Mouse (Mus musculus): ENCODE data around the gene Capn13.
"Not testable (repeated sequence)": the region's sequence is repeated elsewhere in the genome, so short reads cannot be mapped to it uniquely, and the experiment has no call there.

The Capn13 gene

GRCm38 (mm10) chr17:73343632-73344390 is 56.9 kb downstream of the Capn13 start:
- DNase-seq (ENCODE audit: low spot score): no peak

DNA sequence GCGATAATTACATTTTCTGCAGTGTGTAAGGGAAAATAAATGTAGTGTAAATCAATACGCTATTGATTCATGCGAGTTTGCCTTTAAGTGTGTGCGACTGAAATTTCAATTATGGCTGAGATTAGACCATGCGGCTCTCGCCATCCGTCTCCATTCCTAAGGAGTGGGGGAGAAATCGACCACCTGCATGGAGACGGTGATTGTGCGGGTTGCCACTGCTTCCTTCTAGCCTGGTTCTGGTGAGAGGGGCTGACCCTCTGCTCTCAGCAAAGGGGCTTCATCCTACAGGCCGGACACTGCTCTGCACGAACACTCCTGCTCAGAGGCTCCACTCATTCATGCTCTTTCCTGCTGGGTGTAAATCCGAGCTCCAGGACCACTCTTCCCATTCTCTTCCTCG is 58.0 kb downstream of the Capn13 start:
- DNase-seq (ENCODE audit: low spot score): no peak

DNA sequence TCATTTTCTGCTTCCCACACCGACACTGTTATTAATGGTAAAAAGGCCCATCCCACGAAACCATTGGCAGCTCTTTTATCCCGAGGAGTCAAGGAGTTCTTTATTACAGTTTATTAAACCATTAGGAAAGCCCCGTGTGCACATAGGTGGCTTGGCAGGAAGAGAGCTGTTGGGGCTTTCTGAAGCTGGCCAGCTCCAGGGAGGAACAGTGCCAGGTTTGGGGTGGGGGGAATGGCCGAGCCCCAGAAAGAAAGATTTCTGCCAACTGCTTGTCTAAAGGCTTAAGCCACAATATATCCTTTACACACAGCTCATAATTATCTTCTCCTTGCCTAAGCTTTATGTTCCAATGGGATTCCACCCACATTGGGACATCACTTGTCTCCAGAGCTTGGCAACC is 71.6 kb downstream of the Capn13 start:
- DNase-seq (ENCODE audit: low spot score): no peak

DNA sequence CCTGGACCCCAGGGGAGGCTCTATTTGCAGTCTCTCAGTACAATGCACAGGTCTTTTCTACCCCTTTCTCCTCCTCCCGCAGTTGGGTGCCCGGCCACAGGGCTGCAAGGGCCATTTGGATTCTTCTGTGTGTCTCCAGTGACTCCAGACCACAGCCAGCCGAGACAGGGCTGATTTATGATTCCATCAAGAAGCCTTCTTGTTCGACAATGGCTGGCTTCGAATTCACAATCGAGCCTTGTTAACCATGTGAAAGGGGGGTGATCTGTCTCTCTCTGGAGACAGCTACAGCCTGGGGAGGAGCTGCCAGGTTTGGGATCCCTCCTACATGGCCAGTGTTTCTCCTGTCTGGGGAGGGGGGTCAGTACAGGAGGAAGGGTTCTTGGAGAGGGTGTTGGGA is 75.4 kb downstream of the Capn13 start:
- no peak for DNase-seq (ENCODE audit: low spot score)

GRCm38 (mm10) chr17:73324732-73325131 is 75.9 kb downstream of the Capn13 start:
- no peak for DNase-seq (ENCODE audit: low spot score)

DNA sequence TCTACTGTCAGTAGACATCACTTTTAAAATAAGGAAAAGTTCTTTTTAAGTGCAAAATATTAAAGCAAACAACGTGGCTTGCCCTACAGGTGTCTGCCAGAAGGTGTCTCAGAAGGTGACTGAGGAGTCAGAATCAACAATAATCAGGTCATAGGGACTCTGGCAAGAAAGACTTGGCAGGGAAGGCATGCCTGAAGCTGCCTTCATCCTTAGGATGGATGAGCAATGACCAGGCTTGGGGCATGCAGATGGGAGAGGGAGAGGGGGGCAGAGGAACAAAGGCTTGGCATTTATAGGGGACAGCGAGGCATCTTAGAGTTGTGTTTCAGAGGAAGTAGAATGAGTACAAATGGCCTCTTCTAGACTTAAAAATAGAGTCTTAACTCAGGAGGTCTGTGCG is 76.7 kb downstream of the Capn13 start:
- no peak for DNase-seq (ENCODE audit: low spot score)

DNA sequence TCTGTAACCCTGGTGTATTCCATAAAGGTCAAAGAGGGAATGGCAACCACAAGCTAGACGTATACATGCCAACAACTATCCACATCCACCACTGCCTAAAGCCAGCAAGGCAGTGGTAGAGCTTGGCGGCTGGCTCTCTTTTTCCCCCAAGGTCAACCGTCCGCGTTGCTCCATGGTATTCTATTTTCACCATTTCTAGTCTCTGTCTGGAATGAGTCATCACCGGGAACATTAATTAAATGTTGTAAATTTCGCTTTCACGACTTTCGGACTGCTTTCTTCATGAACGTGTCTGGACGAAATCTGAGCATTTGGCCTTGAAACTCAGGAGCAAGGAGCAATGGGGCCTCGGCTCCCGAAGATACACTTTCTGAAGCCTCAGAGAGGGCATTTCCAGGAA is 85.9 kb downstream of the Capn13 start:
- no peak for DNase-seq (ENCODE audit: low spot score)

GRCm38 (mm10) chr17:73311491-73311890 is 89.2 kb downstream of the Capn13 start:
- DNase-seq (ENCODE audit: low spot score): no peak

- DNase-seq (ENCODE audit: low spot score): no peak
Observed at GRCm38 (mm10) chr17:73308691-73309090, 92.0 kb downstream of the Capn13 start.

GRCm38 (mm10) chr17:73306626-73307025 is 94.0 kb downstream of the Capn13 start:
- DNase-seq (ENCODE audit: low spot score): no peak

GRCm38 (mm10) chr17:73305622-73306021 is 95.0 kb downstream of the Capn13 start:
- peak; percentile 84 for DNase-seq (ENCODE audit: low spot score)

DNA sequence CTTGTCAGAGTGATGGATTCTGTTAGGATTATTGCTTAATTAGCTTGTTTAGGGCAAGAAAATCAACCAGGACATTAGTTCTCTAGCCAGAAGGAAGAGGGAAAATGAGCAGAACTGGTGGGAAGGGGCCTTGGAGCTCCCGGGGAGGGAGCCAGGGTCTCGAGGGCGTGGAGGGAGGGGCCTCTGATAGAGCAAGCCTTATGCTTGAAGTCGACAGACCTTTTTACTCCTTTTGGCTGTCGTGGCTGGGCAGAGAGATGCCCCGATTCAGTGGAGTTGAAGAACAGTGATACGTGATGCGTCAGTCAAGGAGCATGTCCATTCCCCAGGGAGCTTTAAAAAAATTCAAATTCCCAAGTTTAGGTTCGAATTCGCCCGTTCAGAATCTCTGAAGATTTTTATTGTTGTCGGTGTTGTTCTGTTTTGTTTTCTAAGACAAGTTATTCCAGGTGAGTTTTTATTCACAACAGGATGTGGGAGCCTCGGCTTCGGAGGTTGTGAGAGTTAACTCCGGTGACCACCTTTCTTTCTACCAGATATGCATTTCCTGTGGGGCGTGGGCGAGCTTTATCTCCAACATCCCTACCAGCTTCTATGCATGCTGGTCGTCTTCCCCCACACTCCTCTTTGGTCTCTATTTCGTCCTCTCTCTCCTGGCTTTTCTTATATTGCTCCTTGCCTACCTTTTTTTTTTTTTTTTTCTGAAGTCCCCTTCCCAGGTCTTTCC is 96.4 kb downstream of the Capn13 start:
- DNase-seq (ENCODE audit: low spot score): no peak

GRCm38 (mm10) chr17:73303676-73304075 is 97.0 kb downstream of the Capn13 start:
- DNase-seq (ENCODE audit: low spot score): no peak

DNA sequence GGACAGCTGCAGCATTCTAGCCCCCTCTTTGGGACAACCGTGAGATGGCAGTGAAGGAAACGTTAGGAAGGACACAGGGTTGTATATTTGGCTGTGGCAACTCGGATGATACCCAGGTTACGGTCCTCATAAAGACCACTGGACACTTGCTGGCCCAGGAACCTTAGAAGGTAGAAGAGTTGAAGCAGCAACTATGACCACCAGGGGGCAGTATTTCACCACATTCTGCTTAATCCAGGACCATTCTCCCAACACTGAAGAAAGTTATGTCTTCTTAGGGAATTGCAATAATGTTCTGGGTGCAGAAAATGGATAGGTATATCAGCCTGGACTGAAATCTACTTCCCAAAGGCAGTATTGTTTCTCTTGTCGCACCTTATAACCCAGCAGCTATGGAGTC is 97.4 kb downstream of the Capn13 start:
- DNase-seq (ENCODE audit: low spot score): peak; percentile 81

- DNase-seq (ENCODE audit: low spot score): peak; percentile 84
Observed at GRCm38 (mm10) chr17:73302104-73302503, 98.6 kb downstream of the Capn13 start.

- peak; percentile 85 for DNase-seq (ENCODE audit: low spot score)
Observed at GRCm38 (mm10) chr17:73301258-73302050, 99.2 kb downstream of the Capn13 start.

DNA sequence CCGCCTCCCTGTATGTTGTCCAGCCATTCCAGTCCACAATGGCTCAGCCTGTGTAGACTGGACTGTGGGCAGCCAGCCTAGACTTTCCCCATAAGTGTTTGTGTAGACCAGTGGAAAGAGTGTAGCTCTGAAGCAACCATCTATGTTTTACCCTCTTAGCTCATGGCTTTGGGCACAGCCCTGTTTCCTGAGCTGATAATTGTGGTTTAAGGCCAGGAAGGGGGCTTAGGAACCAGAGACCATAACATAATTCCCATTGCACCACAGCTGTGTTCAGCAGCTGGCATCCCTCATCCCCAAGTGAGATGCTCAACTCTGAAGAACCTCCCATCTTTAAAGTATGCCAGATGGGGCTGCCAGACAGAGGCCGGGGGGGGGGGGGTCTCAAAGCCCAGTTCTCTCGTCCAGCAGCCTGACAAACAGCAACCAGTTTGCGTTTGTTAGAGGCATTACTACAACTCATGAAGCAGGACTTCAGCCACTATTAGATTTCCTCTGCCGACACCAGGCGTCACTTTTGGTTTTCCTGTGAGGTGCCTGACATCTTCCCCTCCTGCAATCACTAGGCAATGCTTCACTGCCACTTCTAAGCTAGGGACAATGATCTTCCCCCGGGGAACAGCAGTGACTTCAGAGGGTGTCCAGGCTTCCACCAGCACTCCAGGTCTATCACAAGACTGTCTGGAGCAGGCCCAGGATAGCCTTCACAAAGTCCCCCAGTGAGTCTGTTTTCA is 100.4 kb downstream of the Capn13 start:
- DNase-seq (ENCODE audit: low spot score): no peak

- DNase-seq (ENCODE audit: low spot score): no peak
Observed at GRCm38 (mm10) chr17:73298981-73299380, 101.7 kb downstream of the Capn13 start.

DNA sequence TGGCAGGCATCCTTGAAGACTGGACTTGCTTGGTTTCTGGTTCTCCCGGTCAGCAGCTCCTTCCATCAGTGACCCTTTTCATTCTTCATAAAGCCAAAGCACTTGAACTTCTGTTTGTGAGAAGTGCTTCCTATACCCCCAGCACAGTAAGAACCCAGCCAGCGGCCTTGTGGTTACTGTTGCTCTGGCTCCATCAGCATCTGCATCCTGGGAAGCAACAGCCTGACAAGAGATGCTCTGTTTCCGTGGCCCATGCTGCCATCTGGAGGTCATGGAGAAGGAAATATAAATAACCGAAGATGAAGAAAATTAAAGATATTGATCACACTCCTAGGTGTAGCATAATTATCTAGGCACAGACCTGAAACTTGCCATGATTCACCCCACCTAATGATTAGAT is 103.8 kb downstream of the Capn13 start:
- DNase-seq (ENCODE audit: low spot score): peak; percentile 87

DNA sequence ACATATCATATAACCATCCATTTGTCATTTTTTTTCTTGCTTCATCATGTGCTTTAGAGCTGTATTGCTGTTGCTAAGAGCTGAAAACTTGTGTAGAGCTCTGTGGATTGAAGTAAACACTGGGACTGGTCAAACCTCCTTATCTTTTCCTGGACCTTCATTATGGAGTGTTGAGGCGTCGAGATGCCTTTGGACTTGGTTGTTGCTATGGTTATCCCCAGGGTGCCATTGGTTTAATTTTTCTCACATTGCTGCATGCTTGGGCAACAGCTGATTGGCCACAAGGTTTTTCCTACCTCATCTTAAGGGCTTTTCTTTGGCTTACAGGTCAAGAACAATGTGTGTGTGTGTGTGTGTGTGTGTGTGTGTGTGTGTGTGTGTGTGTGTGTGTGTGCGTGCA is 107.4 kb downstream of the Capn13 start:
- DNase-seq (ENCODE audit: low spot score): no peak

- no peak for DNase-seq (ENCODE audit: low spot score)
Observed at GRCm38 (mm10) chr17:73284301-73284700, 116.4 kb downstream of the Capn13 start.

DNA sequence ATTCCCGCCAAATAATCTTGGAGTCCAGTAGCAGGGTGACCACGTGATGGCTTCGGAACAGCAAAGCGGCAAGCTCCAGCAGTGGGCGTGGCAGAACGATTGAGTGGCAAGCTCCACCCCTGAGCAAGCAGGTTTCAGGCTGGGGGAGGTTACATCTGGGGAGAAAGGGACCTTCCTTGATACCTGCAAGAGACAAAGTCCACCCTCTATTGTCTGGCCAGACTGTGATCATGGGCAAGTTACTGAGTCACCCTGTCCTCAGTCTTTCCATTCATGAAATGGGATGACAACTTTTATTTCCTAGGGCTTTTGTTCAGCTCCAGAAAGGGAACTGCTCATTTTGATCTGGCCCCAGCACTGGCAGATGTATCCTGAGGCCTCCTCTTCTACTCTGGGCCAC is 118.0 kb downstream of the Capn13 start:
- DNase-seq (ENCODE audit: low spot score): not testable (repeated sequence)
